Comparison of ENCODE assay signal across 19 mouse cellular contexts in genomic region chr9:46379453-46379852, GRCm38 (mm10). TPM values are rescaled to one million over a fixed set of nuclear protein-coding genes. Genes with fewer than 3 reads are reported as not detected.
DNase-seq lines count a peak whose midpoint lies in the region; ATAC-seq lines count a peak whose summit lies in the region.
"Had no signal": no experiment of that assay in that cellular context is flagged by ENCODE, and none has a peak within 500 bp of the region (broad histone marks: within the 10 kb centered on the region; RNA-seq: fewer than 3 reads in every experiment).

No protein-coding gene starts in this region.

- no peaks in the 10 kb centered on the region for H3K4me1 ChIP-seq in liver, embryonic 16.5 days (ENCODE audit: control insufficient read depth, low read depth, low read length)
- H3K4me1 ChIP-seq in liver, embryonic 11.5 days (replicated peaks; ENCODE audit: control insufficient read depth, insufficient read depth, low read length) = no peaks in the 10 kb centered on the region
- no peaks in the 10 kb centered on the region for H3K4me1 ChIP-seq in neural tube, embryonic 15.5 days
- H3K4me1 ChIP-seq: stomach, embryonic 15.5 days had no signal

- no peak overlapping the region for H3K27ac ChIP-seq in liver, embryonic 16.5 days (ENCODE audit: low read length)
- no peak overlapping the region for H3K27ac ChIP-seq in liver, embryonic 11.5 days (ENCODE audit: low read depth, low read length)
- no peak overlapping the region for H3K27ac ChIP-seq in neural tube, embryonic 15.5 days (replicated peaks)
- H3K27ac ChIP-seq: limb, embryonic 13.5 days; stomach, embryonic 15.5 days had no signal

- DNase-seq in liver, embryonic 11.5 days (ENCODE audit: low spot score) = no peak
- DNase-seq in heart, adult 8-10 months (ENCODE audit: low spot score) = peak; percentile 32
- peak; percentile 16 for DNase-seq in heart, postnatal 4 days
- DNase-seq in lung, postnatal 36 days = peak; percentile 30
- DNase-seq in left cerebral cortex, postnatal 4 days = no peak
- DNase-seq: adrenal gland, adult 2 months; gastrocnemius, postnatal 36 days; kidney, postnatal 10 days; thymus, postnatal 4 days had no signal

- no peaks in the 10 kb centered on the region for H3K36me3 ChIP-seq in liver, embryonic 16.5 days (ENCODE audit: control insufficient read depth, insufficient read depth)
- no peaks in the 10 kb centered on the region for H3K36me3 ChIP-seq in liver, embryonic 11.5 days (ENCODE audit: control insufficient read depth, insufficient read depth, low read length)
- H3K36me3 ChIP-seq in neural tube, embryonic 15.5 days = no peaks in the 10 kb centered on the region
- H3K36me3 ChIP-seq: limb, embryonic 13.5 days; stomach, embryonic 15.5 days had no signal

- H3K9ac ChIP-seq in liver, embryonic 16.5 days (ENCODE audit: low read depth, low read length) = no peak overlapping the region
- H3K9ac ChIP-seq in liver, embryonic 11.5 days (ENCODE audit: low read depth, low read length) = no peak overlapping the region
- H3K9ac ChIP-seq in neural tube, embryonic 15.5 days (replicated peaks) = no peak overlapping the region
- H3K9ac ChIP-seq: limb, embryonic 13.5 days; stomach, embryonic 15.5 days had no signal

- no peak overlapping the region for H3K4me2 ChIP-seq in liver, embryonic 16.5 days (ENCODE audit: low read depth, low read length)
- no peak overlapping the region for H3K4me2 ChIP-seq in liver, embryonic 11.5 days
- H3K4me2 ChIP-seq in neural tube, embryonic 15.5 days = no peak overlapping the region
- H3K4me2 ChIP-seq: limb, embryonic 13.5 days; stomach, embryonic 15.5 days had no signal

- peak; percentile 30; the same call in 1 of the 2 replicates for ATAC-seq in liver, embryonic 16.5 days (ENCODE audit: low read depth)
- ATAC-seq in liver, embryonic 11.5 days (replicated peaks; ENCODE audit: low FRiP score) = no peak
- ATAC-seq in neural tube, embryonic 15.5 days (ENCODE audit: low FRiP score) = no peak
- no peak for ATAC-seq in erythroblast, adult 5-6 weeks (replicated peaks; ENCODE audit: low FRiP score, poor library complexity, severe bottlenecking)
- ATAC-seq: CD4-positive, CD25-positive, alpha-beta regulatory T cell, adult 4 months had no signal

- H3K4me3 ChIP-seq in liver, embryonic 16.5 days (ENCODE audit: low read depth, low read length) = no peak overlapping the region
- no peak overlapping the region for H3K4me3 ChIP-seq in liver, embryonic 11.5 days (ENCODE audit: low read depth, low read length)
- no peak overlapping the region for H3K4me3 ChIP-seq in neural tube, embryonic 15.5 days (replicated peaks)
- H3K4me3 ChIP-seq: erythroblast, embryonic 14.5 days; limb, embryonic 13.5 days; megakaryocyte, embryonic 14.5 days; stomach, embryonic 15.5 days had no signal

- no peaks in the 10 kb centered on the region for H3K9me3 ChIP-seq in liver, embryonic 16.5 days (replicated peaks; ENCODE audit: control insufficient read depth, low read length)
- H3K9me3 ChIP-seq in liver, embryonic 11.5 days (ENCODE audit: control insufficient read depth, low read length) = no peaks in the 10 kb centered on the region
- no peaks in the 10 kb centered on the region for H3K9me3 ChIP-seq in neural tube, embryonic 15.5 days (replicated peaks)
- H3K9me3 ChIP-seq: limb, embryonic 13.5 days; stomach, embryonic 15.5 days had no signal

- intact Hi-C loops in left cerebral cortex, postnatal 4 days (cut with DNase I) = no loop called here

- no peaks in the 10 kb centered on the region for H3K27me3 ChIP-seq in liver, embryonic 16.5 days (ENCODE audit: control insufficient read depth, insufficient read depth, low read depth, low read length)
- no peaks in the 10 kb centered on the region for H3K27me3 ChIP-seq in liver, embryonic 11.5 days (replicated peaks; ENCODE audit: control insufficient read depth, insufficient read depth, low read length)
- H3K27me3 ChIP-seq in neural tube, embryonic 15.5 days (replicated peaks) = no peaks in the 10 kb centered on the region
- H3K27me3 ChIP-seq: limb, embryonic 13.5 days; stomach, embryonic 15.5 days had no signal

- 37% methylated on average over 11 of the region's 11 CpGs for WGBS in liver, embryonic 16.5 days (ENCODE audit: insufficient replicate concordance)
- WGBS in liver, embryonic 11.5 days = 55% methylated on average over 11 of the region's 11 CpGs
- WGBS in neural tube, embryonic 15.5 days = 80% methylated on average over 11 of the region's 11 CpGs

RNA-seq across cellular contexts. Expression of gene 4931429L15Rik, which starts 59.7 kb away (rescaled TPM):
- not detected in 2 replicates for polyA plus RNA-seq in liver, embryonic 16.5 days (2015; fragmentation: Nextera tagmentation; extraction: Ambion mirVana)
- not detected in 2 replicates for polyA plus RNA-seq in liver, embryonic 11.5 days (2014; fragmentation: Nextera tagmentation; extraction: Ambion mirVana)
- not detected for total RNA-seq in heart, adult 8-10 months (2022)
- total RNA-seq in heart, postnatal 4 days (2021) = not detected
- not detected in 2 replicates for polyA plus RNA-seq in neural tube, embryonic 15.5 days (2015; fragmentation: Nextera tagmentation; extraction: Ambion mirVana)
- not detected in 2 replicates for total RNA-seq in erythroblast, adult 5-6 weeks (2015; ENCODE audit: low replicate concordance)
- total RNA-seq in erythroblast, adult 5-6 weeks (2017; ENCODE audit: low replicate concordance) = not detected in 2 replicates
- not detected for total RNA-seq in left cerebral cortex, postnatal 4 days (2021)
- total RNA-seq: adrenal gland, adult 2 months; common myeloid progenitor, adult 5-6 weeks; gastrocnemius, postnatal 36 days; layer of hippocampus, postnatal 25 days had no signal
- polyA plus RNA-seq: adrenal gland, adult 2 months; CD4-positive, CD25-positive, alpha-beta regulatory T cell, adult 4 months; erythroblast, embryonic 14.5 days; limb, embryonic 13.5 days; stomach, embryonic 15.5 days had no signal

Comparison
In these comparisons a context has a peak if more than half of its experiments do, and no peak if none do; other contexts are left out.
1. DNase-seq: peak in heart, adult 8-10 months (single experiment), heart, postnatal 4 days (single experiment) and lung, postnatal 36 days (single experiment); none in liver, embryonic 11.5 days (single experiment) and left cerebral cortex, postnatal 4 days (single experiment).